Mouse (Mus musculus) spleen, adult 18-20 months (tissue): ENCODE measurements at regions not wholly inside any gene's neighbourhood (a gene's known extent, or its start where the extent isn't known, plus 50 kb on each side); places are given as distances from the start of the nearest gene placed in this dataset.

Experiments
- DNase-seq, 2 experiments: peaks; one replicate each; pipeline ENCODE4 v3.0.0; 2022; ENCODE audit warnings: mixed read lengths in 2 of 2

DNA sequence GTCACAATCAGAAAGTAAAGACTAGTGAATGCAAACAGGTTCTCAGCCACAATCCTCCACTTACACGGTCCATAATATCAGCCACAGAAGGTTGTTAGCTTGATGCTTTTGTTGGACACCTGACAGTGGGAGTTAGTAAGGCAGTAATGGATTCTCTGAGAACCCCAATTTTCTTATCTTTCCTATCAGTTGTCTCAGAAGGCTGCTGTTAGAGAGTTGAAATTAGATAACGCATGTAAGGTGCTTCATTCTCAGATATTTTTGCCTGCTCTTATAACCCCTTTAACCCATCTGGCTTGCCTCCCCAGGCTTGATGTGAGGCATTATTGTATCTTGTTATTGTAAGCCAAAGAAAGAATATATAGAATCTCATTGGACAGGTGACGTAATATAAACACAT is 63.0 kb upstream of the Ube2e3 start:
- DNase-seq = no peak

DNA sequence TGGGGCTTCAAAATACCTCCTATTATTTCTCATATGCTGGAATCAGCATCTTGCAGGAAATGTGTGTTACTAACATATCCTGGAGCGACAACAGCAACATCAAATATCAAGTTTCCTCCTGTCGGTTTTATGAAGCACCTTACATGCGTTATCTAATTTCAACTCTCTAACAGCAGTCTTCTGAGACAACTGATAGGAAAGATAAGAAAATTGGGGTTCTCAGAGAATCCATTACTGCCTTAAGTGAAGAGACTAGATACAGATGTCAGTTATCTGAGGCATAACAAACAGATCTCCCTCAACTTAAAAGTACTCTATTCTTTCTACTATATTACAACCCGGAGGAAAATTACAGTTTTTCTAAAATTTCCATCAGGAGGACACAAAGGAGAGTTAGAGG is 64.4 kb upstream of the Ube2e3 start:
- no peak for DNase-seq

- no peak for DNase-seq
These were observed 72.5 kb upstream of the Ube2e3 start for GRCm38 (mm10) chr2:78795446-78795845.

GRCm38 (mm10) chr2:78794734-78795133 is 73.2 kb upstream of the Ube2e3 start:
- DNase-seq = no peak

DNA sequence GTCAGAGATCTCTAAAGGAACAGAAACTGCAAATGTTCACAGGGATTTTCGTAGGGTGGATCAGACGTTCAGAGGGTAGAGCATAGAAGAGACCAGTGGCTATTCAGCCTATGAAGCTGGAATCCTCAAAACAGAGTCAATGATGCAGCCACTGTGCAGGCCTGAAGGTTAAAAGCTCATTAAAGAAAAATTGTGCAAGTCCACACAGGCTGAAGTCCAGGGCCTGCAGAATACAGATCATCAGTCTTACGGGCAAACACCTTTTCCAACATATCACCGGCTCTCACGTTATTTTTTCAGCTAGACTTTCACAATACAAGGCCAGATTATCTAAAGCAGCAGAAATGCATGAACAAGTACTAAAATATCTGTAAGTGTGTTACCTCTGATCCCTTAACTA is 78.8 kb upstream of the Ube2e3 start:
- no peak for DNase-seq

DNA sequence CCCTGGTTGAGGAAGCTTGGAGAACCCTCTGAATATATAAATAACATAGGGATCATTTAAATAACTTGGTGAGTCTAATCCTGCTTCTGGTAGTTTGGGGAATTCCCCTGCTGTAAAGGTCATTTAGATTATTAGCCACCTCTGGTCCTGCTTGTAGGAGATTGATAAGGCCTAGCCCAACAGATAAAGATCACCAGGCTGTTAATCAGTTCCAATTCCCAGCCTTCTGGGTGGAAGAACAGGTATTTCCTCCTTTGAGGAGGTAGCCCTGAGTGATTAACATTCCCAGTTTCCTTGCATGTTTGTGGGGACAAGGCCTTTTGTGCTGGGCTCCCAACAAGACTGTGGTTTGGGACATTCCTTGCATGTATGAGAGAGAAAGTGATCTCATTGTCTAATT is 79.7 kb upstream of the Ube2e3 start:
- DNase-seq = no peak

- DNase-seq = no peak
These were observed 88.0 kb upstream of the Ube2e3 start for GRCm38 (mm10) chr2:78779949-78780348.

DNA sequence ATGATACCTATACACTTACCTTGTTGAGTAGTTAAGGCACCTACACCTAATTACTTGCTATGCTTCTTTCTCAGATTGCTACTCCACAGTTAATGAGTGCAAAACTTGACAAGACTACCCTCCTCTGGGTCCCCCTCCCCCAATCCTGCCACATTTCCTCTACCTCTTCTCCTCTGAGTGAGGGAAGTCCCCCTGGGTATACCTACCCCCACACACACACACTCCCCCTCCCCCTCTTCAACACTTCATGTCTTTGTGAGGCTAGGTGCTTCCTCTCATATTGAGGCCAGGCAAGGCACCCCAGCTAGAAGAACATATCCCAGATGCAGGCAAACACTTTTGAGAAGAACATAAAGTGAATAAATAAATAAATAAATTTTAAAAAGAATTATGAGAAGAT is 90.3 kb upstream of the Ube2e3 start:
- DNase-seq = no peak

DNA sequence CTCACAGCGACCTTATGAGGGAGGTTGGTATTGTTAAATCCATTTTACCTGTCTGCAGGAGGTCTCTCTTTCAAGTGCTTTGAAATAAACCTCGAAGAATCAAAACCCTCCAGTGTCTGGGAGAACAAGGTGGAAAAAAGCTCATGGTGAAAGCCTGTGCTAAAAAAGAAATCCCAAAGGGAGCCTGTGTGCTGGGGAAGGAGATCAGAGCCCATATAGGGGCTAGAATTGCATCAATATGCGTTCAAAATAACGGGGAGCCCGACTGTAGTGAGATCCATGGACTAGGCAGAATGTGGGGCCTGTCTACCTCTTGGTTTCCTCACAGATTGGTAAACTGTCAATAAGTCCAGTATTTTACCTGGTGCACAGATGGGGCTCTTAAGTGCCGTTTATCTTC is 113.6 kb upstream of the Ube2e3 start:
- no peak for DNase-seq

GRCm38 (mm10) chr2:78753918-78754317 is 114.0 kb upstream of the Ube2e3 start:
- no peak for DNase-seq

GRCm38 (mm10) chr2:78730161-78730560 is 137.8 kb upstream of the Ube2e3 start:
- DNase-seq = no peak

GRCm38 (mm10) chr2:78726060-78726459 is 141.9 kb upstream of the Ube2e3 start:
- DNase-seq = no peak

DNA sequence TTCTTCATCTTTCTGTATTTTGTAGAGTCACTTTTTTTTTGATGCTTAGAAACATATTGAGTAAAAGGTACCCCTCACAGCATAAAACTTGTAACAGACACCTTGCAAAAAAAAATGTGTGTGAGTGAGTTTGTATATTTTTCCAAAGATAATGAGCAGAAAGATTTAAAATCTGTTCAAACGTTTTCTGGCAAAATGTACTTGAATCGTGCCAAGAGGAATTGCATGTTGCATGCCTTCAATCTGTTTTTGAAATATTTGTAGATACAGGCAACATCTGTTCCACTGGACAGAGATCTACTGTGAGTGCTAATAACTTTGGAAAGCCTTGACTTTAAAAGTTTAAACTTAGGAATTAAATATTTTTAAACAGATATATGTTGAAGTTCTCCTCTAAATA is 143.5 kb upstream of the Ube2e3 start:
- no peak for DNase-seq

DNA sequence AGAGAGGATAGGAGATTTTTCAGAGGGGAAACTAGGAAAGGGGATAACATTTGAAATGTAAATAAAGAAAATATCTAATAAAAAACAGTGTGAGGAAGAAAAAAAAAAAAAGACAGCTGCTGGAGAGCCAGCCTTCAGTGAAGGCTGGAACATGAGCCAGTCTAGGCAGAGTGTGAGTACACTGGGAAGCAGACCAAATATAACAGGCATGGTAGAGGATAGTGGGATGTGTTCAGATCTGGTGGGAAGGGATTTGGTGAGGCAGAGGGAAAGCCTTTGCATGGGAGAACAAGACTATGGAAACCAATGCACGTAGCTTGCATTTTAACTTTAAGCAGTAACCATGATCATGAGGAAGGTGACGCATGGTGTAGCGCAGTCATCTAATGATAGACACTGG is 144.5 kb upstream of the Ube2e3 start:
- no peak for DNase-seq

- DNase-seq = no peak
These were observed 145.2 kb upstream of the Ube2e3 start for GRCm38 (mm10) chr2:78722739-78723138.

DNA sequence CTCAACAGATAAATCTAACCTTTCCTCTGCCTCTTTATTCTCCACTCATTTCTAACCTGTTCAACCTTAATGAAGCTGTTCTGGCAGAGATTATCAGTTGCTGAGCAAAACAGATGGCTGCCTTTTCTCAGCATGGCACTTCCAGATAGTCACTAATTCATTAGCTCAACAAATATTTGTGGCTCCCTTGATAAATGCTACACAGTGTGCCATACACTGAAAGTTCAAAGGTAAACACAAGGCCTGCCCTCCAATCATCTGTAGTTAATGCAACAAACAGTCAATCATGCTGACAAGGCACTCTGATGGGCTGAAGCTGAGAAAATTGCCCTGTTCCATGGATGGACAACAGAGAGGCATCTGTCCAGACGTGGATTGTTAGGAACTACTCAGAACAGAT is 149.4 kb upstream of the Ube2e3 start:
- no peak for DNase-seq

DNA sequence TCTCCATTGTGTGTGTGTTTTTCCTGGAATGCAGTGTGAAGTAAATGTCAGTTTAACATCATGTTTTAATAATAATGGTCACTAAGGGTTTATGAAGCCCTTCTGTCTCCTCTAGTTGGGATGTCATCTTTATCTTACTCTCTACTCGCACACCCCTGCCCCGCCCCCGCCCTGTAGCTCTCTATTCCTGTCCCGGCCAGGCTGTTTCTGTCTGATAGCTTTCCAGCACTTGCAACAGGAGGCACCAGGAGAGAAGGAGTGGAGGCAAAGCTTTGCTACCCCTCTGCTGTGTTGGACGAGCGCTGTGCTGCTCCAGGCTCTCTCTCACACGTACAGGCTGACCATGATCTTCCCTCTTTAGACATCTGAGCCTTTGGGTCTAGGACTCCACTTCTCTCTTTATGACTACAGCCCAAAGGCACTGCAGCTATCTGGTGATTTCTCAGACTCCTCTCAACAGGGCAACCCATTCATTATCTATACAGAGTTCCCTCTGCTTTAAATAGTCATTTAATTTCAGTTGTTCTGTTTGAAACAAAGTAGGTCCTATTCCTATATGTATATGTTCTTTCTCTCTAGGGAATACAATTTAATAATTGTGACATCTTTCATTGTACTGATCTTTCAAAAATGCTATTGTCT is 151.6 kb upstream of the Ube2e3 start:
- no peak for DNase-seq

GRCm38 (mm10) chr2:78694851-78695250 is 173.1 kb upstream of the Ube2e3 start:
- DNase-seq = no peak

DNA sequence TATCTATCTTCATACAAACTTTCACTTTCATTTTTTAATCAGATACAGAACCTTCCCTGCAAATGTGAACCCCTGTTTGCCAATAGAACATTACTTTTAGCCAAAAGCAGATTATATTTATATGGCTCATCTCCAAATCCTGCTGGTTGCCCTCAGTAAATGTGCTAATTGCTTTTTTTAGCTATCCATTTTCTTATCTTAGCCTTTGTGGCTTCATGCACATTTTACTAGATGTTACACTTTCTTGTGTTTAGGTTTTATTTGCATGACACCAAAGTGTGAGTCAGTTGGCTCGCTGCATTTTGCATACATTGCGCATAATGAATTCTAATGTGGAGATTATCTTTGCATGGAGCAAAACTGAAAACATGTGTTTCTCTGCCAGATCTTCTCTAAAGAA is 211.3 kb upstream of the Ube2e3 start:
- DNase-seq = no peak

- DNase-seq = no peak
These were observed 212.6 kb upstream of the Ube2e3 start for GRCm38 (mm10) chr2:78655156-78655855.

GRCm38 (mm10) chr2:78651549-78651948 is 216.4 kb upstream of the Ube2e3 start:
- no peak for DNase-seq

- no peak for DNase-seq
These were observed 227.6 kb upstream of the Ube2e3 start for GRCm38 (mm10) chr2:78640361-78640760.

- DNase-seq = no peak
These were observed 242.7 kb upstream of the Ube2e3 start for GRCm38 (mm10) chr2:78625264-78625663.

DNA sequence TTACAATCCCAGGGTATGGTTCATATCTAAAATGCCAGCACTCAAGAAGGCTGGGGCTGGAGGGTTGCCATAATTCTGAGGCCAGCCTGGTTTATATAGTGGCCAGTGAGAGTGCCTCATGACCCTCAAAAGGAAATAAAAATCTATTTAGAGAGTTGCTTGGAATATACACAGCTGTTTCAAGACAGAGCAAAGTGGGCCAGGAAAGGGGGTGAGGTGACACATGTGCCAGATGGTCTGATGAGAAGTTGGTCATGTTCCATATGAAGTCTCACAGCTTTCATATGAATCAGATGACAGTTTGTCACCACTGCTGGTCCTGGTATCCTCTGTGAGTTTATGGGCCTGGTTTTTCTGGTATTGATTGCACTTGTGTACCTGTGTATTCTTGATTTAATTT is 261.5 kb upstream of the Ube2e3 start:
- DNase-seq = no peak

GRCm38 (mm10) chr2:78600753-78601152 is 267.2 kb upstream of the Ube2e3 start:
- no peak for DNase-seq
